Mouse (Mus musculus): ENCODE results near the gene Tulp1. TPM values are rescaled to one million over a fixed set of nuclear protein-coding genes. Genes with fewer than 3 reads are reported as not detected.

Gene Tulp1
- not detected in 2 replicates for total RNA-seq (2023)

GRCm38 (mm10) chr17:28365122-28365521 is at the start of gene Tulp1:
TSS of gene Tulp1 (minus strand) at chr17:28365222.

GRCm38 (mm10) chr17:28350466-28351352 is 14.3 kb downstream of the Tulp1 start, which contains the start of gene Tead3:
TSS of gene Tead3 (minus strand) at chr17:28350817.

GRCm38 (mm10) chr17:28328366-28328928 is 36.6 kb downstream of the Tulp1 start, which contains the start of gene Rpl10a:
TSS of gene Rpl10a (plus strand) at chr17:28328471.

GRCm38 (mm10) chr17:28313212-28313879 is 51.7 kb downstream of the Tulp1 start, which contains the start of gene Fance:
TSS of gene Fance (plus strand) at chr17:28313519.

Other genes with a start within 250 kb of the Tulp1 start
- not detected in 2 replicates for gene Scube3, start 223.1 kb downstream of the Tulp1 start, total RNA-seq (2023)
- gene Zfp523, start 188.1 kb downstream of the Tulp1 start, total RNA-seq (2023) = 11.0 and 11.3 TPM in 2 replicates
- gene Def6, start 157.4 kb downstream of the Tulp1 start, total RNA-seq (2023) = 92.9 and 108 TPM in 2 replicates
- gene Ppard, start 132.5 kb downstream of the Tulp1 start, total RNA-seq (2023) = 34.0 and 35.1 TPM in 2 replicates
- gene Fance, start 51.7 kb downstream of the Tulp1 start, total RNA-seq (2023) = 9.5 and 15.9 TPM in 2 replicates
- 364 and 392 TPM in 2 replicates for gene Rpl10a, start 36.8 kb downstream of the Tulp1 start, total RNA-seq (2023)
- 0.54 TPM in 1 of 2 replicates, not detected in the other for gene Tead3, start 14.4 kb downstream of the Tulp1 start, total RNA-seq (2023)
- 34.3 and 41.9 TPM in 2 replicates for gene Fkbp5, start 152.3 kb upstream of the Tulp1 start, total RNA-seq (2023)
- 2.4 and 2.6 TPM in 2 replicates for gene Armc12, start 165.6 kb upstream of the Tulp1 start, total RNA-seq (2023)
- not detected in 2 replicates for gene Clpsl2, start 184.2 kb upstream of the Tulp1 start, total RNA-seq (2023)
- gene Clps, start 195.5 kb upstream of the Tulp1 start, total RNA-seq (2023) = not detected in 2 replicates
- not detected in 2 replicates for gene Lhfpl5, start 210.4 kb upstream of the Tulp1 start, total RNA-seq (2023)

Measured in neutrophil, adult 65 days (primary cell).